Mouse (Mus musculus): ENCODE results near the gene Chmp4b. TPM values are rescaled to one million over a fixed set of nuclear protein-coding genes. Genes with fewer than 3 reads are reported as not detected.

Chmp4b gene
- total RNA-seq, 2 experiments from 2014 or later = 45.3 to 78.4 TPM

- ATAC-seq (replicated peaks; ENCODE audit: low FRiP score, poor library complexity, severe bottlenecking) = no peak
These were observed 60.2 kb downstream of the Chmp4b start for GRCm38 (mm10) chr2:154711701-154712100.

GRCm38 (mm10) chr2:154712271-154712677 lies 60.8 kb downstream of the Chmp4b start:
- peak; percentile 84 for ATAC-seq (replicated peaks; ENCODE audit: low FRiP score, poor library complexity, severe bottlenecking)

- ATAC-seq (replicated peaks; ENCODE audit: low FRiP score, poor library complexity, severe bottlenecking) = no peak
These were observed 61.6 kb downstream of the Chmp4b start for GRCm38 (mm10) chr2:154713083-154713482.

- no peak for ATAC-seq (replicated peaks; ENCODE audit: low FRiP score, poor library complexity, severe bottlenecking)
These were observed 62.5 kb downstream of the Chmp4b start for GRCm38 (mm10) chr2:154713964-154714363.

GRCm38 (mm10) chr2:154716586-154716985 lies 65.1 kb downstream of the Chmp4b start:
- no peak for ATAC-seq (replicated peaks; ENCODE audit: low FRiP score, poor library complexity, severe bottlenecking)

GRCm38 (mm10) chr2:154717081-154717480 lies 65.6 kb downstream of the Chmp4b start:
- no peak for ATAC-seq (replicated peaks; ENCODE audit: low FRiP score, poor library complexity, severe bottlenecking)

- ATAC-seq (replicated peaks; ENCODE audit: low FRiP score, poor library complexity, severe bottlenecking) = no peak
These were observed 67.5 kb downstream of the Chmp4b start for GRCm38 (mm10) chr2:154718855-154719556.

- no peak for ATAC-seq (replicated peaks; ENCODE audit: low FRiP score, poor library complexity, severe bottlenecking)
These were observed 68.8 kb downstream of the Chmp4b start for GRCm38 (mm10) chr2:154720315-154720714.

- no peak for ATAC-seq (replicated peaks; ENCODE audit: low FRiP score, poor library complexity, severe bottlenecking)
These were observed 72.0 kb downstream of the Chmp4b start for GRCm38 (mm10) chr2:154723473-154723872.

GRCm38 (mm10) chr2:154729737-154730136 lies 78.2 kb downstream of the Chmp4b start:
- ATAC-seq (replicated peaks; ENCODE audit: low FRiP score, poor library complexity, severe bottlenecking) = no peak

GRCm38 (mm10) chr2:154730841-154731240 lies 79.3 kb downstream of the Chmp4b start:
- no peak for ATAC-seq (replicated peaks; ENCODE audit: low FRiP score, poor library complexity, severe bottlenecking)

- no peak for ATAC-seq (replicated peaks; ENCODE audit: low FRiP score, poor library complexity, severe bottlenecking)
These were observed 80.4 kb downstream of the Chmp4b start for GRCm38 (mm10) chr2:154731916-154732315.

GRCm38 (mm10) chr2:154732503-154733141 lies 81.1 kb downstream of the Chmp4b start:
- ATAC-seq (replicated peaks; ENCODE audit: low FRiP score, poor library complexity, severe bottlenecking) = no peak

- ATAC-seq (replicated peaks; ENCODE audit: low FRiP score, poor library complexity, severe bottlenecking) = no peak
These were observed 83.5 kb downstream of the Chmp4b start for GRCm38 (mm10) chr2:154734977-154735376.

GRCm38 (mm10) chr2:154735416-154735815 lies 83.9 kb downstream of the Chmp4b start:
- ATAC-seq (replicated peaks; ENCODE audit: low FRiP score, poor library complexity, severe bottlenecking) = no peak

- ATAC-seq (replicated peaks; ENCODE audit: low FRiP score, poor library complexity, severe bottlenecking) = no peak
These were observed 84.5 kb downstream of the Chmp4b start for GRCm38 (mm10) chr2:154735986-154736385.

GRCm38 (mm10) chr2:154738621-154739020 lies 87.1 kb downstream of the Chmp4b start:
- ATAC-seq (replicated peaks; ENCODE audit: low FRiP score, poor library complexity, severe bottlenecking) = no peak

- ATAC-seq (replicated peaks; ENCODE audit: low FRiP score, poor library complexity, severe bottlenecking) = no peak
These were observed 91.7 kb downstream of the Chmp4b start for GRCm38 (mm10) chr2:154742911-154743819.

- no peak for ATAC-seq (replicated peaks; ENCODE audit: low FRiP score, poor library complexity, severe bottlenecking)
These were observed 92.4 kb downstream of the Chmp4b start for GRCm38 (mm10) chr2:154743915-154744314.
